Mouse (Mus musculus): ENCODE data around the gene Acnat1. TPM values are rescaled to one million over a fixed set of nuclear protein-coding genes. Genes with fewer than 3 reads are reported as not detected.
"Not testable (repeated sequence)": the region's sequence is repeated elsewhere in the genome, so short reads cannot be mapped to it uniquely, and the experiment has no call there.

Gene Acnat1
- total RNA-seq, 1 experiment: 0.40 TPM

- Histone ChIP-seq H3K27ac (ENCODE audit: insufficient read depth, low read depth, low read length, poor library complexity, severe bottlenecking) (no peak overlapping the region), H3K36me3 (ENCODE audit: control insufficient read depth, insufficient read depth, low read length, poor library complexity, severe bottlenecking) (no peaks in the 10 kb centered on the region), H3K4me3 (ENCODE audit: insufficient read depth in 1 of 2, low read depth in 1 of 2, low read length in 2 of 2, poor library complexity in 1 of 2, severe bottlenecking in 1 of 2) (no peak overlapping the region), H3K9ac (ENCODE audit: insufficient read depth, low read depth, low read length, poor library complexity, severe bottlenecking) (no peak overlapping the region), H3K9me3 (ENCODE audit: control insufficient read depth, insufficient read depth, low read depth, low read length) (no peaks in the 10 kb centered on the region), H3K4me1 (ENCODE audit: control insufficient read depth in 2 of 2, insufficient read depth in 2 of 2, low read length in 2 of 2, poor library complexity in 1 of 2) (0 out of 4 replicates have a peak, but pooled peaks cover 0 to 1% of the 10 kb centered on the region in 2 experiments)
- no peak for DNase-seq (ENCODE audit: low read depth, low spot score)
- in situ Hi-C loops (cut with MboI; ENCODE audit: low sequenced_read_pairs in 2 of 2, unreplicated experiment in 2 of 2): no loop called here
- no peak for TF ChIP-seq ZNF384 (IDR thresholded peaks at IDR 0.05; ENCODE audit: low read depth, low read length)
- TF ChIP-seq ZC3H11A (IDR thresholded peaks at IDR 0.05; ENCODE audit: borderline replicate concordance, low read depth, low read length): no peak
- TF ChIP-seq HCFC1 (IDR thresholded peaks at IDR 0.05; ENCODE audit: borderline replicate concordance, insufficient read depth, low read length): no peak
- TF ChIP-seq CHD2 (IDR thresholded peaks at IDR 0.05; ENCODE audit: low read depth, low read length): no peak
- TF ChIP-seq MAFK (IDR thresholded peaks at IDR 0.05; ENCODE audit: insufficient read depth, low read depth, low read length): no peak
Measured at GRCm38 (mm10) chr4:49469435-49470151, 4.1 kb downstream of the Acnat1 start.

DNA sequence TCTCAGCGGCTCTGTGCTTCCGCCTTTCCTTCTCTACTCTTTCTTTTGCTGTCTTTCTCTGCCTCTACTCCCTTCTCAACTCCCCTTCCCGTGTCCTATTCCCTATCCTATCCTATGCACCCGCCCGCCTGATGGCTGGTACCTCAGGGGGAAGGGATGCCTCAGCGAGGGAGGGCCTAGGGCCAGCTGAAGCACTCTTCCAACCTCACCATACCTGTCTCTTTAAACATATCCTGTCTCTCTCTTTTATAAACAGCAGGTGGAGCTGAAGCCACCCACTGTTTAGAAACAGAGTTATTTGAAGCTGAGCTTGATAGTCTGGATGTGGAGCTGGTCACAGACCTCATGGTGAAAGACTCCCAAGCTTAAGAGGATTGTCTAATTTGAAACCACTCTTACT is 6.4 kb downstream of the Acnat1 start:
- in situ Hi-C loops (cut with MboI; ENCODE audit: low sequenced_read_pairs in 2 of 2, unreplicated experiment in 2 of 2): no loop called here
- Histone ChIP-seq H3K4me1 (ENCODE audit: control insufficient read depth in 2 of 2, insufficient read depth in 2 of 2, low read length in 2 of 2, poor library complexity in 1 of 2) (0 out of 4 replicates have a peak, but pooled peaks cover 0 to 1% of the 10 kb centered on the region in 2 experiments), H3K4me3 (ENCODE audit: insufficient read depth in 1 of 2, low read depth in 1 of 2, low read length in 2 of 2, poor library complexity in 1 of 2, severe bottlenecking in 1 of 2) (peak overlapping the region; percentile 60 to 73), H3K9me3 (ENCODE audit: control insufficient read depth, insufficient read depth, low read depth, low read length) (no peaks in the 10 kb centered on the region), H3K27ac (ENCODE audit: insufficient read depth, low read depth, low read length, poor library complexity, severe bottlenecking) (no peak overlapping the region), H3K9ac (ENCODE audit: insufficient read depth, low read depth, low read length, poor library complexity, severe bottlenecking) (0 out of 2 replicates have a peak overlapping the region, but pooled peaks have one; percentile 59), H3K36me3 (ENCODE audit: control insufficient read depth, insufficient read depth, low read length, poor library complexity, severe bottlenecking) (no peaks in the 10 kb centered on the region)
- peak; percentile 29 for DNase-seq (ENCODE audit: low read depth, low spot score)
- no peak for TF ChIP-seq MAFK (IDR thresholded peaks at IDR 0.05; ENCODE audit: insufficient read depth, low read depth, low read length)
- no peak for TF ChIP-seq ZC3H11A (IDR thresholded peaks at IDR 0.05; ENCODE audit: borderline replicate concordance, low read depth, low read length)
- TF ChIP-seq ZNF384 (IDR thresholded peaks at IDR 0.05; ENCODE audit: low read depth, low read length): no peak
- TF ChIP-seq HCFC1 (IDR thresholded peaks at IDR 0.05; ENCODE audit: borderline replicate concordance, insufficient read depth, low read length): no peak
- no peak for TF ChIP-seq CHD2 (IDR thresholded peaks at IDR 0.05; ENCODE audit: low read depth, low read length)

- no peak for DNase-seq (ENCODE audit: low read depth, low spot score)
- no peak for TF ChIP-seq ZNF384 (IDR thresholded peaks at IDR 0.05; ENCODE audit: low read depth, low read length)
- no peak for TF ChIP-seq HCFC1 (IDR thresholded peaks at IDR 0.05; ENCODE audit: borderline replicate concordance, insufficient read depth, low read length)
- TF ChIP-seq CHD2 (IDR thresholded peaks at IDR 0.05; ENCODE audit: low read depth, low read length): no peak
- TF ChIP-seq MAFK (IDR thresholded peaks at IDR 0.05; ENCODE audit: insufficient read depth, low read depth, low read length): no peak
- no peak for TF ChIP-seq ZC3H11A (IDR thresholded peaks at IDR 0.05; ENCODE audit: borderline replicate concordance, low read depth, low read length)
- in situ Hi-C loops (cut with MboI; ENCODE audit: low sequenced_read_pairs in 2 of 2, unreplicated experiment in 2 of 2): no loop called here
Measured at GRCm38 (mm10) chr4:49456171-49456570, 17.5 kb downstream of the Acnat1 start.

GRCm38 (mm10) chr4:49451848-49452551 is 21.7 kb downstream of the Acnat1 start:
- TF ChIP-seq CHD2 (IDR thresholded peaks at IDR 0.05; ENCODE audit: low read depth, low read length) (no peak), ZC3H11A (IDR thresholded peaks at IDR 0.05; ENCODE audit: borderline replicate concordance, low read depth, low read length) (no peak), MAFK (IDR thresholded peaks at IDR 0.05; ENCODE audit: insufficient read depth, low read depth, low read length) (no peak), ZNF384 (IDR thresholded peaks at IDR 0.05; ENCODE audit: low read depth, low read length) (no peak), HCFC1 (IDR thresholded peaks at IDR 0.05; ENCODE audit: borderline replicate concordance, insufficient read depth, low read length) (no peak)
- no peak overlapping the region for H3K9ac ChIP-seq (ENCODE audit: insufficient read depth, low read depth, low read length, poor library complexity, severe bottlenecking)
- no peak for DNase-seq (ENCODE audit: low read depth, low spot score)

More at GRCm38 (mm10) chr4:49456171-49456570, 17.5 kb downstream of the Acnat1 start:
- no peak overlapping the region for H3K27ac ChIP-seq (ENCODE audit: insufficient read depth, low read depth, low read length, poor library complexity, severe bottlenecking)
- H3K36me3 ChIP-seq (ENCODE audit: control insufficient read depth, insufficient read depth, low read length, poor library complexity, severe bottlenecking): no peaks in the 10 kb centered on the region
- no peak overlapping the region for H3K9ac ChIP-seq (ENCODE audit: insufficient read depth, low read depth, low read length, poor library complexity, severe bottlenecking)
- H3K9me3 ChIP-seq (ENCODE audit: control insufficient read depth, insufficient read depth, low read depth, low read length): no peaks in the 10 kb centered on the region
- no peaks in the 10 kb centered on the region for H3K4me1 ChIP-seq (ENCODE audit: control insufficient read depth in 2 of 2, insufficient read depth in 2 of 2, low read length in 2 of 2, poor library complexity in 1 of 2)
- no peak overlapping the region for H3K4me3 ChIP-seq (ENCODE audit: insufficient read depth in 1 of 2, low read depth in 1 of 2, low read length in 2 of 2, poor library complexity in 1 of 2, severe bottlenecking in 1 of 2)

GRCm38 (mm10) chr4:49451133-49451847 is 22.4 kb downstream of the Acnat1 start:
- H3K4me1 ChIP-seq (ENCODE audit: control insufficient read depth in 2 of 2, insufficient read depth in 2 of 2, low read length in 2 of 2, poor library complexity in 1 of 2); H3K9ac ChIP-seq (ENCODE audit: insufficient read depth, low read depth, low read length, poor library complexity, severe bottlenecking); H3K9me3 ChIP-seq (ENCODE audit: control insufficient read depth, insufficient read depth, low read depth, low read length); H3K27ac ChIP-seq (ENCODE audit: insufficient read depth, low read depth, low read length, poor library complexity, severe bottlenecking); in situ Hi-C loops (cut with MboI; ENCODE audit: low sequenced_read_pairs in 2 of 2, unreplicated experiment in 2 of 2); H3K4me3 ChIP-seq (ENCODE audit: insufficient read depth in 1 of 2, low read depth in 1 of 2, low read length in 2 of 2, poor library complexity in 1 of 2, severe bottlenecking in 1 of 2); H3K36me3 ChIP-seq (ENCODE audit: control insufficient read depth, insufficient read depth, low read length, poor library complexity, severe bottlenecking); DNase-seq (ENCODE audit: low read depth, low spot score): not testable (repeated sequence)

More at GRCm38 (mm10) chr4:49451848-49452551, 21.7 kb downstream of the Acnat1 start:
- H3K27ac ChIP-seq (ENCODE audit: insufficient read depth, low read depth, low read length, poor library complexity, severe bottlenecking): no peak overlapping the region
- H3K4me1 ChIP-seq (ENCODE audit: control insufficient read depth in 2 of 2, insufficient read depth in 2 of 2, low read length in 2 of 2, poor library complexity in 1 of 2): no peaks in the 10 kb centered on the region
- H3K36me3 ChIP-seq (ENCODE audit: control insufficient read depth, insufficient read depth, low read length, poor library complexity, severe bottlenecking): no peaks in the 10 kb centered on the region
- no peaks in the 10 kb centered on the region for H3K9me3 ChIP-seq (ENCODE audit: control insufficient read depth, insufficient read depth, low read depth, low read length)
- in situ Hi-C loops (cut with MboI; ENCODE audit: low sequenced_read_pairs in 2 of 2, unreplicated experiment in 2 of 2): no loop called here
- no peak overlapping the region for H3K4me3 ChIP-seq (ENCODE audit: insufficient read depth in 1 of 2, low read depth in 1 of 2, low read length in 2 of 2, poor library complexity in 1 of 2, severe bottlenecking in 1 of 2)

DNA sequence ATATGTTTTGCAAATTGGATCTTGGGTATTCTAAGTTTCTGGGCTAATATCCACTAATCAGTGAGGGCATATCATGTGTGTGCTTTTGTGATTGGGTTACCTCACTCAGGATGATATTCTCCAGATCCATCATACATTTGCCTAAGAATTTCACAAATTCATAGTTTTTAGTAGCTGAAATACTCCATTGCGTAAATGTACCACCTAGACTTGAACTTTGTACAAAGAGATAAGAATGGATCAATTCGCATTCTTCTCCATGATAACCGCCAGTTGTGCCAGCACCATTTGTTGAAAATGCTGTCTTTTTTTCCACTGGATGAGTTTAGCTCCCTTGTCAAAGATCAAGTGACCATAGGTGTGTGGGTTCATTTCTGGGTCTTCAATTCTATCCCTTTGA is 36.7 kb downstream of the Acnat1 start:
- H3K9ac ChIP-seq (ENCODE audit: insufficient read depth, low read depth, low read length, poor library complexity, severe bottlenecking); H3K9me3 ChIP-seq (ENCODE audit: control insufficient read depth, insufficient read depth, low read depth, low read length); H3K4me3 ChIP-seq (ENCODE audit: insufficient read depth in 1 of 2, low read depth in 1 of 2, low read length in 2 of 2, poor library complexity in 1 of 2, severe bottlenecking in 1 of 2); DNase-seq (ENCODE audit: low read depth, low spot score); H3K27ac ChIP-seq (ENCODE audit: insufficient read depth, low read depth, low read length, poor library complexity, severe bottlenecking); in situ Hi-C loops (cut with MboI; ENCODE audit: low sequenced_read_pairs in 2 of 2, unreplicated experiment in 2 of 2); H3K4me1 ChIP-seq (ENCODE audit: control insufficient read depth in 2 of 2, insufficient read depth in 2 of 2, low read length in 2 of 2, poor library complexity in 1 of 2); H3K36me3 ChIP-seq (ENCODE audit: control insufficient read depth, insufficient read depth, low read length, poor library complexity, severe bottlenecking): not testable (repeated sequence)
